Mouse (Mus musculus): ENCODE data around the gene Dlgap3. TPM values are rescaled to one million over a fixed set of nuclear protein-coding genes. Genes with fewer than 3 reads are reported as not detected.

Dlgap3 gene
- polyA plus RNA-seq, 1 experiment from 2014 or later, result 0.24 TPM

GRCm38 (mm10) chr4:127198609-127199008 is 29.6 kb downstream of the Dlgap3 start:
- H3K4me1 ChIP-seq (ENCODE audit: control insufficient read depth, low read depth, low read length), result no peaks in the 10 kb centered on the region
- no peaks in the 10 kb centered on the region for H3K27me3 ChIP-seq (ENCODE audit: control insufficient read depth, insufficient read depth, low read depth, low read length)
- H3K9ac ChIP-seq (ENCODE audit: low read depth, low read length), result no peak overlapping the region
- 40% methylated on average over 6 of the region's 6 CpGs for WGBS (ENCODE audit: insufficient replicate concordance)
- no peak overlapping the region for H3K4me2 ChIP-seq (ENCODE audit: low read depth, low read length)
- no peaks in the 10 kb centered on the region for H3K9me3 ChIP-seq (replicated peaks; ENCODE audit: control insufficient read depth, low read length)
- H3K36me3 ChIP-seq (ENCODE audit: control insufficient read depth, insufficient read depth), result no peaks in the 10 kb centered on the region
- H3K4me3 ChIP-seq (ENCODE audit: low read depth, low read length), result no peak overlapping the region
- H3K27ac ChIP-seq (ENCODE audit: low read length), result no peak overlapping the region
- ATAC-seq (ENCODE audit: low read depth), result no peak

- H3K27ac ChIP-seq (ENCODE audit: low read length), result no peak overlapping the region
- no peaks in the 10 kb centered on the region for H3K9me3 ChIP-seq (replicated peaks; ENCODE audit: control insufficient read depth, low read length)
- no peak for ATAC-seq (ENCODE audit: low read depth)
- H3K9ac ChIP-seq (ENCODE audit: low read depth, low read length), result no peak overlapping the region
- no peak overlapping the region for H3K4me2 ChIP-seq (ENCODE audit: low read depth, low read length)
- no peak overlapping the region for H3K4me3 ChIP-seq (ENCODE audit: low read depth, low read length)
- 57% methylated on average over 12 of the region's 12 CpGs for WGBS (ENCODE audit: insufficient replicate concordance)
- H3K27me3 ChIP-seq (ENCODE audit: control insufficient read depth, insufficient read depth, low read depth, low read length), result no peaks in the 10 kb centered on the region
- H3K36me3 ChIP-seq (ENCODE audit: control insufficient read depth, insufficient read depth), result no peaks in the 10 kb centered on the region
- no peaks in the 10 kb centered on the region for H3K4me1 ChIP-seq (ENCODE audit: control insufficient read depth, low read depth, low read length)
These were observed 30.4 kb downstream of the Dlgap3 start for GRCm38 (mm10) chr4:127199406-127199805.

- H3K27me3 ChIP-seq (ENCODE audit: control insufficient read depth, insufficient read depth, low read depth, low read length), result no peaks in the 10 kb centered on the region
- WGBS (ENCODE audit: insufficient replicate concordance), result 65% methylated on average over 12 of the region's 12 CpGs
- ATAC-seq (ENCODE audit: low read depth), result no peak
- H3K4me1 ChIP-seq (ENCODE audit: control insufficient read depth, low read depth, low read length), result no peaks in the 10 kb centered on the region
- H3K9me3 ChIP-seq (replicated peaks; ENCODE audit: control insufficient read depth, low read length), result no peaks in the 10 kb centered on the region
- no peak overlapping the region for H3K4me3 ChIP-seq (ENCODE audit: low read depth, low read length)
- no peak overlapping the region for H3K9ac ChIP-seq (ENCODE audit: low read depth, low read length)
- H3K4me2 ChIP-seq (ENCODE audit: low read depth, low read length), result no peak overlapping the region
- H3K27ac ChIP-seq (ENCODE audit: low read length), result no peak overlapping the region
- H3K36me3 ChIP-seq (ENCODE audit: control insufficient read depth, insufficient read depth), result no peaks in the 10 kb centered on the region
These were observed 31.2 kb downstream of the Dlgap3 start for GRCm38 (mm10) chr4:127200164-127200722.

GRCm38 (mm10) chr4:127200769-127201617 is 32.0 kb downstream of the Dlgap3 start:
- no peak for ATAC-seq (ENCODE audit: low read depth)
- no peaks in the 10 kb centered on the region for H3K4me1 ChIP-seq (ENCODE audit: control insufficient read depth, low read depth, low read length)
- no peaks in the 10 kb centered on the region for H3K9me3 ChIP-seq (replicated peaks; ENCODE audit: control insufficient read depth, low read length)
- no peak overlapping the region for H3K27ac ChIP-seq (ENCODE audit: low read length)
- H3K9ac ChIP-seq (ENCODE audit: low read depth, low read length), result no peak overlapping the region
- no peaks in the 10 kb centered on the region for H3K27me3 ChIP-seq (ENCODE audit: control insufficient read depth, insufficient read depth, low read depth, low read length)
- no peaks in the 10 kb centered on the region for H3K36me3 ChIP-seq (ENCODE audit: control insufficient read depth, insufficient read depth)
- H3K4me3 ChIP-seq (ENCODE audit: low read depth, low read length), result no peak overlapping the region
- H3K4me2 ChIP-seq (ENCODE audit: low read depth, low read length), result no peak overlapping the region
- 57% methylated on average over 13 of the region's 13 CpGs for WGBS (ENCODE audit: insufficient replicate concordance)

- no peak overlapping the region for H3K4me2 ChIP-seq (ENCODE audit: low read depth, low read length)
- H3K4me3 ChIP-seq (ENCODE audit: low read depth, low read length), result no peak overlapping the region
- H3K36me3 ChIP-seq (ENCODE audit: control insufficient read depth, insufficient read depth), result no peaks in the 10 kb centered on the region
- no peak for ATAC-seq (ENCODE audit: low read depth)
- H3K4me1 ChIP-seq (ENCODE audit: control insufficient read depth, low read depth, low read length), result no peaks in the 10 kb centered on the region
- H3K27me3 ChIP-seq (ENCODE audit: control insufficient read depth, insufficient read depth, low read depth, low read length), result no peaks in the 10 kb centered on the region
- H3K9me3 ChIP-seq (replicated peaks; ENCODE audit: control insufficient read depth, low read length), result no peaks in the 10 kb centered on the region
- H3K27ac ChIP-seq (ENCODE audit: low read length), result no peak overlapping the region
- H3K9ac ChIP-seq (ENCODE audit: low read depth, low read length), result no peak overlapping the region
- 45% methylated on average over 1 of the region's 1 CpGs for WGBS (ENCODE audit: insufficient replicate concordance)
These were observed 34.1 kb downstream of the Dlgap3 start for GRCm38 (mm10) chr4:127203081-127203480.

GRCm38 (mm10) chr4:127211318-127211717 is 42.3 kb downstream of the Dlgap3 start:
- H3K27ac ChIP-seq (ENCODE audit: low read length), result no peak overlapping the region
- no peaks in the 10 kb centered on the region for H3K9me3 ChIP-seq (replicated peaks; ENCODE audit: control insufficient read depth, low read length)
- no peak overlapping the region for H3K4me2 ChIP-seq (ENCODE audit: low read depth, low read length)
- 55% methylated on average over 9 of the region's 9 CpGs for WGBS (ENCODE audit: insufficient replicate concordance)
- ATAC-seq (ENCODE audit: low read depth), result no peak
- no peak overlapping the region for H3K9ac ChIP-seq (ENCODE audit: low read depth, low read length)
- H3K4me3 ChIP-seq (ENCODE audit: low read depth, low read length), result no peak overlapping the region
- peaks cover 2% of the 10 kb centered on the region for H3K27me3 ChIP-seq (ENCODE audit: control insufficient read depth, insufficient read depth, low read depth, low read length)
- no peaks in the 10 kb centered on the region for H3K36me3 ChIP-seq (ENCODE audit: control insufficient read depth, insufficient read depth)
- H3K4me1 ChIP-seq (ENCODE audit: control insufficient read depth, low read depth, low read length), result no peaks in the 10 kb centered on the region

- H3K4me3 ChIP-seq (ENCODE audit: low read depth, low read length), result no peak overlapping the region
- no peaks in the 10 kb centered on the region for H3K4me1 ChIP-seq (ENCODE audit: control insufficient read depth, low read depth, low read length)
- ATAC-seq (ENCODE audit: low read depth), result no peak
- no peak overlapping the region for H3K9ac ChIP-seq (ENCODE audit: low read depth, low read length)
- peaks cover 2% of the 10 kb centered on the region for H3K27me3 ChIP-seq (ENCODE audit: control insufficient read depth, insufficient read depth, low read depth, low read length)
- H3K4me2 ChIP-seq (ENCODE audit: low read depth, low read length), result no peak overlapping the region
- no peaks in the 10 kb centered on the region for H3K36me3 ChIP-seq (ENCODE audit: control insufficient read depth, insufficient read depth)
- no peaks in the 10 kb centered on the region for H3K9me3 ChIP-seq (replicated peaks; ENCODE audit: control insufficient read depth, low read length)
- 20% methylated on average over 27 of the region's 28 CpGs for WGBS (ENCODE audit: insufficient replicate concordance)
- H3K27ac ChIP-seq (ENCODE audit: low read length), result no peak overlapping the region
These were observed 45.5 kb downstream of the Dlgap3 start for GRCm38 (mm10) chr4:127214510-127214909.

- H3K4me1 ChIP-seq (ENCODE audit: control insufficient read depth, low read depth, low read length), result no peaks in the 10 kb centered on the region
- H3K4me3 ChIP-seq (ENCODE audit: low read depth, low read length), result no peak overlapping the region
- ATAC-seq (ENCODE audit: low read depth), result no peak
- no peak overlapping the region for H3K9ac ChIP-seq (ENCODE audit: low read depth, low read length)
- H3K27ac ChIP-seq (ENCODE audit: low read length), result no peak overlapping the region
- WGBS (ENCODE audit: insufficient replicate concordance), result 38% methylated on average over 11 of the region's 11 CpGs
- no peaks in the 10 kb centered on the region for H3K36me3 ChIP-seq (ENCODE audit: control insufficient read depth, insufficient read depth)
- H3K4me2 ChIP-seq (ENCODE audit: low read depth, low read length), result no peak overlapping the region
- H3K9me3 ChIP-seq (replicated peaks; ENCODE audit: control insufficient read depth, low read length), result no peaks in the 10 kb centered on the region
- peaks cover 2% of the 10 kb centered on the region for H3K27me3 ChIP-seq (ENCODE audit: control insufficient read depth, insufficient read depth, low read depth, low read length)
These were observed 46.1 kb downstream of the Dlgap3 start for GRCm38 (mm10) chr4:127215103-127215502.

- Histone ChIP-seq H3K36me3 (ENCODE audit: control insufficient read depth, insufficient read depth) (no peaks in the 10 kb centered on the region), H3K4me3 (ENCODE audit: low read depth, low read length) (no peak overlapping the region), H3K27ac (ENCODE audit: low read length) (no peak overlapping the region), H3K27me3 (ENCODE audit: control insufficient read depth, insufficient read depth, low read depth, low read length) (peaks cover 2% of the 10 kb centered on the region), H3K9ac (ENCODE audit: low read depth, low read length) (no peak overlapping the region), H3K4me1 (ENCODE audit: control insufficient read depth, low read depth, low read length) (no peaks in the 10 kb centered on the region), H3K4me2 (ENCODE audit: low read depth, low read length) (no peak overlapping the region), H3K9me3 (replicated peaks; ENCODE audit: control insufficient read depth, low read length) (no peaks in the 10 kb centered on the region)
- WGBS (ENCODE audit: insufficient replicate concordance), result 46% methylated on average over 6 of the region's 9 CpGs
- ATAC-seq (ENCODE audit: low read depth), result no peak
These were observed 46.8 kb downstream of the Dlgap3 start for GRCm38 (mm10) chr4:127215799-127216198.

Measured in liver, embryonic 16.5 days (tissue).